Mouse (Mus musculus) heart, postnatal 36 days (tissue): ENCODE measurements around the gene Rabggta. TPM values are rescaled to one million over a fixed set of nuclear protein-coding genes. Genes with fewer than 3 reads are reported as not detected.

Experiments
- DNase-seq, 2 experiments: peaks; one replicate each; pipeline ENCODE4 v3.0.0; 2021 to 2022
- intact Hi-C: fragments of 180-260 bp; cut with DNase I; formaldehyde crosslinking; loops from one replicate; pipeline ENCODE4 v1.15.1; 2025
- total RNA-seq, 2 experiments: library from RNA; stranded (reverse); gene quantifications; 2 replicates each; pipeline ENCODE4 v1.2.3; 2021

Rabggta gene
- total RNA-seq, 2 experiments from 2014 or later: 12.7 to 13.3 TPM

- intact Hi-C loops: no loop called here
- no peak for DNase-seq
These were observed 15.9 kb downstream of the Rabggta start for GRCm38 (mm10) chr14:55706051-55706600.

DNA sequence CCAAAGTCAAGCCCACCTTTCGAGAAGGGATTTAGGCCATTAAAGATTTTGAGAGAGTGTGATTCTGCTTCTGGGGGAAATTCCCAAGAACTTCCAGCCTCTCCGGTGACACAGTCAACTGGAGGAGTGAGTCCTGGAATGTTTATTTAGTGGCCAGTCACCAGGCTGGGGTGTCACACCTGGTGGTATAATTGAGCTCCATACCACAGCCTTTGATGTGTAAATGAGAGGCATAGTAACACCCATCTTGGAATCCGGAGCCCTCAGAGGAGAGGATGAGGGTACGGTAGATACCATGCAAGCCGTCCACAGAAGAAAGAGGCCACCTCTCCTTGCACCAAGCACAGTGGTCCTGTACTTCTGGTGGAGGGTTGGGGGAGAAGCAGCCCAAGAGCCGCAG, 19.3 kb downstream of the Rabggta start:
- intact Hi-C loops: no loop called here
- no peak for DNase-seq

DNA sequence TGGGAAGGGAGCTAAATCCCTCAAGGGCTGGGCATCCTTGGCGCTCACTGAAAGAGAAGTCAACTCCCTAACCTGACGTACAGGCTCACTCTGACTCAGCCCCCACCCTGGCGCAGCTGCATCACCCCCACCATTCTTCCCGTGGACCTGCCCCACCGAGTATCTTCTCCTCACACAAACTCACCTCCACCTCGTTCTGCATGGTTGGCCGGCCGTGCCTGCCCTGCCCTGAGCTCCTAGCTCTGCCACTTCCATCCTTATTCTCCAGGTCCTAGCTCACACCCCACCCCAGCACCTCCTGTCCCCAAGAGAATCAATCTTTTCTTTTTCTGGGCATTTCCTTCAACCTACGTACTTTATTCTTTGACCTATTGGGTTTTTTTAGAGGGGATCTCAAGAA, 20.9 kb downstream of the Rabggta start:
- intact Hi-C loops: no loop called here

DNA sequence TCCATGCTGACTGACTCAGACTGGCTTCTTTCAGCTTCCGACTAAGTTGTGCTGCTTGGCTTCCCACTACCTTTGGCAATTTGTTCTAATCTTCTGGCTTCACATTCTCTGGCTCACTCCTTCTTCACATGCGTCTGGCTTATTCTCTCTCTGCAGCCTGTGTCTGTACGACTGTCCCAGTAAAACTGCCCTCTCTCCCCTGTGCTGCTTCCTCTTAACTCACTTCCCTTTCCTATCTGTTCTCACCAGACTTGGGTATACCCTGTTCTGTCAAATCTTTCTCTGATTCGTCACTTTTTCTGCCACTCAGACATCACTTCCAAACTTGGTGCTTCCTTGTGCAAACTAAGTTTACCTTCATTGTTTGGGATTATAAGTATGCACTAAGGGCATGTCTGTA, 24.8 kb downstream of the Rabggta start:
- no peak for DNase-seq

More for the DNA sequence above, 20.9 kb downstream of the Rabggta start:
- DNase-seq: no peak

DNA sequence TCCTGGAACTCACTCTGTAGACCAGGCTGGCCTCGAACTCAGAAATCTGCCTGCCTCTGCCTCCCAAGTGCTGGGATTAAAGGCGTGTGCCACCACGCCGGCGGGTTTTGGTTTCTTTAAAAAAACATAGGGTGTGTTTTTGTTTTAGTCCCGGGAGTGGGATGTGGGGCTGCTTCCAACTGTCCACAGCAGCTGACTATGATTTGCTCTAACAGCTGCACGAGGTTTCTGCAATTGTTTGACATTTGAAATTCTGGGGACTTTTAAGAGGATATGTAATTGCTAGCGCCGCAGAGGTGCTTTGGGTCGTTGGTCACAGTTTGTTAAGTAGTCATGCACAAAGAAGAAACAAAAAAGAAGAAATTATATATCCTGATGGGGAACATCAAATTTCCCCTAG, 32.6 kb downstream of the Rabggta start:
- DNase-seq: no peak
- intact Hi-C loops: no loop called here

More for the DNA sequence above, 24.8 kb downstream of the Rabggta start:
- intact Hi-C loops: no loop called here

DNA sequence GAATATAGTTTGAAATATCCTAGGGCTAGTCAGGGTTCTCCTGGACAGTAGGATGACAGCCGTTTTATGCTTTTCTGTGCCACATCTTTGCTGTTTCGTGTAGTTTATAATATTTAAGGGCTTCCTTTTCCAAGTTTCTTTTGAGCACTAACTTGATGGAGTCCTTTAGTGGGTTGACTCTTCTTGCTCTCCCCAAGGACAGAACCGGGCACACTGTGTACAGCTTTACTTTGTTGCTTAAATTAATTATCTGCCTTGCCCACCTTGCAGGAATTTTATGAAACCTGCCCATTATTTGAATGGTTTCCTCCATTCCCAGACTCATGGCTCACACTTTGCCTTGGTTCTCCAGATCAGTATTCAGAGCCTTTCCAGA, 40.0 kb downstream of the Rabggta start:
- DNase-seq: no peak
- intact Hi-C loops: loop anchor here (1.0 to 5.0 kb wide), 3 partner anchors 40 to 80 kb away; partner anchors contain the start of genes Ltb4r2 and Rabggta

DNA sequence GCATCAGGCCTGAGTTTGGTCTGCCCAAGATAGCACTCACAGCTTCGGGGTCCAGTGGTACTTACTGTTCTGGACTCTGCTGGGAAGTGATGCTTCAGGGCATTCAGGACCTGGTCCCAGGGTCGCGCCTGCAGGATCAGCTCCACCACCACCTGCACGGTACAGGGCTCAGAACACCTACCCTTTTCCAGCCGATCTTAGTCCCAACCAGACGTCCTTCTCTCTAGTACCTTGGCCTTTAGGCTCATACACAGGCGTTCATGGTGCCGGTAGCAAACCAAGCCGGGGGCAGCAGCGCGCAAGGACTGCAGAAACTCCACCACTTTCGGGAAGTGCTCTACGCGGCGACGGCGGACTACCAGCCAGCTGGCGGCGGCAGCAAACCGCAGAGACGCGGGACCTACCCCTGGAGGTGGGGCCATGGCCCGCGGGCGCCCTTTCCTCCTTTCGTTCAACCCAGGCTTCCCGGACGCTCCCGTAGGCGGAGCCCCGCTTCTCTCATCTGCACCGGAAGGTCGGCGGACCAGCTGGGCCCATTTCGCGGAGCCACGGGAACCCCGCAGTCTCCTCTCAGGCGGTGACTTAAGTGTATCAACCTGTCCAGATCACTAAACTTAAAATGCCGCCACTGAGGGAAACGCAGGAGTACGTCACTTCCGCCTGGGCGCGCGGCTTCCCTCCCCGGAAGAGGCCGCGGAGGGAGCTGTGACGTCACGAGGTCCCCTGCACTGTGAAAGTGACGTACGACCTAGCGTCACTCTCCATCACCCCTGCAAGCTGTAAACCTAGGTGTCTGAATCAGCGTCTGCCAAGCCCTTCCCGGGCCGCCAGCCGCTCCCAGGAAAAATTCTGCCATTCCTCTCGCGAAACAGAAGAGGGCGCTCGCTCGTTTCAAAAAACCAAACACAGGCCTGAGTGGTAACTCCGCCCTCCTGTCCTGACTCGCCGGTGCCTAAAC, 40.6 kb downstream of the Rabggta start, which contains the start of gene Tinf2:
Gene Tinf2 (minus strand): TSS at position 661 of the 958 bp plus-strand sequence.
- peak; percentile 91 to 94 for DNase-seq
- intact Hi-C loops: loop anchor here (1.0 to 5.0 kb wide), 3 partner anchors 41 to 81 kb away; partner anchors contain the start of genes Ltb4r2 and Rabggta

DNA sequence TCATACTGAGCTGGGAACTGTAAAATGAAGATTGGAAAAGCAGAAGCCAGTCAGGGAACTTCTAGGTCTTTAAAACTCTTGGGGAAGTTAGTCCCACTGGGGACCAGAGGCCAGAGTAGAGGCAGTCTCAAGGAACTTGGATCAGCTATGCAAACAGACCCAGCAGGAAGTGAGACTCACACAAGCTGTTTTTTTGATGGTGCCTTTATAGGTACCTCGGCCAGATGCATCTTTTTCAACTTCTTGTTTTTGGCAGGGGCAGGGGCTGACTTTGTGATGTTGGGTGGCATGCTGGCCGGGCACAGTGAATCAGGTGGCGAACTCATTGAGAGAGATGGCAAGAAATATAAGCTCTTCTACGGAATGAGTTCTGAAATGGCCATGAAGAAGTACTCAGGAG, 44.4 kb downstream of the Rabggta start:
- DNase-seq: no peak
- intact Hi-C loops: no loop called here

GRCm38 (mm10) chr14:55672741-55673060, 49.4 kb downstream of the Rabggta start:
- DNase-seq: no peak
- intact Hi-C loops: loop anchor here (5.0 kb wide), 1 partner anchor 35 kb away; the partner anchor contains the start of genes Gm49378 and Ipo4

DNA sequence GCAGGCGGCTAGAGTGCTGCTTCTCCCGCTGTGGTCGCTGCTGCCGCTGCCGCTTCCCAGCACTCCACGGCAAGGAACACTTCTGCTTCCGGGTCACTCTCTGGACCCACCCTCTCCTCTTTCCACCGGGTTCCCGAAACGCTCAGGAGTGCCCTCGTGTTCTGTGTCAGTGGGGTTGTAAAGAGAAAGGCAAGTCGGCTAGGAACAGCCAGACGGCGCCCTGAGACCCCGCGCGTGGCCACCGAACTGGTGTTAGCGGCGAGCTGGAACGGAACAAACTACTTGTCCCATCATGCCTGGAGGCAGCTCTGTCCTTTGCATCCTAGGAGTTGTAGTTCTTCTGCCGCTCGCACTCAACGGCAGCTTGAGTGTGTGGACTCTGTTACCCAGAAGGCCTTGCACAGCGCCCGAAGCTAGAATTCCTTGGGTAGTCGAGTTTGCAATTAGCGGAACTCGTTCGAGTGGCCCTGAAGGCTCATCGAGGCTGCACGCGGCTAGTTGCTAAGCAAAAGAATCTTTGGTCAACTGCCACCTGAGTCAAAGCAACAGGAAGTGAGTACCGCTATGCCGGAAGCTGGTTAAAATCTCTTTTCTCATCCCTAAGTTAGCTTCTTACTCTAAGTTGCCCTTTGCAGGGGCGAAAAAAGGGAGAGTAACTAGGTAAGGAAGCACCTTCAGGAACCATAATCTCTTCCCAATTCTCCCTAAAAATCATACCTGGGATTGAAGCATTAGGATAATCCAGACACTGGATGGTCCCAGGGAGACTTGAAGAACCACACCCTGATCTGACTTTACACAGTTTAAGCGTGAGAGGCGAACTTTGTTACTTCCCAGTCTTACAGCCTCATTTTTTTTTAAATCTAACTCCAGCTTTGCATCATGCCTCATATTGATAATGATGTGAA, 50.0 kb downstream of the Rabggta start, which contains the start of the genes Gmpr2 and Nedd8:
Gene Gmpr2 (plus strand): TSS at position 109 of the 908 bp plus-strand sequence.
Gene Nedd8 (minus strand): TSS at position 292 of the 908 bp plus-strand sequence.
- intact Hi-C loops: loop anchor here (5.0 kb wide), 1 partner anchor 35 kb away; the partner anchor contains the start of genes Gm49378 and Ipo4
- DNase-seq: peak; percentile 80 to 93

GRCm38 (mm10) chr14:55671486-55671832, 50.6 kb downstream of the Rabggta start:
- no peak for DNase-seq
- intact Hi-C loops: loop anchor here (5.0 kb wide), 1 partner anchor 34 kb away; the partner anchor contains the start of genes Gm49378 and Ipo4

Other genes starting within 250 kb of the Rabggta start
- gene Dhrs4, start 243.5 kb downstream of the Rabggta start, total RNA-seq: 100 to 1,000 TPM; 118 to 130 TPM
- 1 to 10 TPM; 3.1 to 3.2 TPM for gene Carmil3, start 231.6 kb downstream of the Rabggta start, total RNA-seq
- not detected for gene Cpne6, start 211.8 kb downstream of the Rabggta start, total RNA-seq
- not detected for gene Nrl, start 197.3 kb downstream of the Rabggta start, total RNA-seq
- 10 to 100 TPM; 12.9 to 13.2 TPM for gene Pck2, start 182.0 kb downstream of the Rabggta start, total RNA-seq
- 100 to 1,000 TPM; 138 to 148 TPM for gene Dcaf11, start 162.3 kb downstream of the Rabggta start, total RNA-seq
- not detected for gene A730061H03Rik, start 161.9 kb downstream of the Rabggta start, total RNA-seq
- 100 to 1,000 TPM; 188 to 200 TPM for gene Fitm1, start 146.6 kb downstream of the Rabggta start, total RNA-seq
- gene Psme1, start 144.1 kb downstream of the Rabggta start, total RNA-seq: 100 to 1,000 TPM; 250 to 298 TPM
- 10 to 100 TPM; 59.7 to 63.2 TPM for gene Emc9, start 137.0 kb downstream of the Rabggta start, total RNA-seq
- 100 to 1,000 TPM; 103 to 107 TPM for gene Psme2, start 131.2 kb downstream of the Rabggta start, total RNA-seq
- gene Rnf31, start 130.6 kb downstream of the Rabggta start, total RNA-seq: 10 to 100 TPM; 29.1 to 35.0 TPM
- 10 to 100 TPM; 10.6 to 17.7 TPM for gene Irf9, start 118.7 kb downstream of the Rabggta start, total RNA-seq
- under 1 TPM; 0.11 to 0.19 TPM for gene Rec8, start 104.2 kb downstream of the Rabggta start, total RNA-seq
- gene Ipo4, start 86.3 kb downstream of the Rabggta start, total RNA-seq: 10 to 100 TPM; 54.1 to 62.7 TPM
- gene Gm49378, start 84.4 kb downstream of the Rabggta start, total RNA-seq: 1 to 10 TPM; 3.0 to 3.7 TPM
- 10 to 100 TPM; 38.3 to 42.1 TPM for gene Tm9sf1, start 78.5 kb downstream of the Rabggta start, total RNA-seq
- gene Tssk4, start 72.1 kb downstream of the Rabggta start, total RNA-seq: under 1 TPM; 0.51 to 0.61 TPM
- gene Mdp1, start 61.8 kb downstream of the Rabggta start, total RNA-seq: 10 to 100 TPM; 42.6 to 57.7 TPM
- 10 to 100 TPM; 10.8 to 11.0 TPM for gene Gmpr2, start 50.3 kb downstream of the Rabggta start, total RNA-seq
- 100 to 1,000 TPM; 242 to 257 TPM for gene Nedd8, start 50.1 kb downstream of the Rabggta start, total RNA-seq
- 10 to 100 TPM in 1 of 2 experiments, 1 to 10 TPM in 1; 10.0 to 12.9 TPM for gene Tinf2, start 40.4 kb downstream of the Rabggta start, total RNA-seq
- gene Tgm1, start 8.3 kb downstream of the Rabggta start, total RNA-seq: under 1 TPM; 0.31 to 0.33 TPM
- 10 to 100 TPM; 41.3 to 44.2 TPM for gene Dhrs1, start 23.4 kb upstream of the Rabggta start, total RNA-seq
- gene Nop9, start 23.4 kb upstream of the Rabggta start, total RNA-seq: 10 to 100 TPM in 1 of 2 experiments, 1 to 10 TPM in 1; 8.4 to 12.8 TPM
- 1 to 10 TPM in 1 of 2 experiments, under 1 TPM in 1; 0.64 to 1.6 TPM for gene Cideb, start 36.2 kb upstream of the Rabggta start, total RNA-seq
- under 1 TPM in 1 of 2 experiments, not detected in 1; 0.19 TPM for gene Ltb4r2, start 39.2 kb upstream of the Rabggta start, total RNA-seq
- gene Ltb4r1, start 43.7 kb upstream of the Rabggta start, total RNA-seq: under 1 TPM in 1 of 2 experiments, not detected in 1; 0.24 TPM
- 10 to 100 TPM; 18.0 to 21.0 TPM for gene Adcy4, start 61.8 kb upstream of the Rabggta start, total RNA-seq
- 1 to 10 TPM; 3.0 to 5.1 TPM for gene Ripk3, start 66.6 kb upstream of the Rabggta start, total RNA-seq
- gene Nfatc4, start 100.9 kb upstream of the Rabggta start, total RNA-seq: 1 to 10 TPM; 5.0 to 5.1 TPM
- gene Nynrin, start 131.7 kb upstream of the Rabggta start, total RNA-seq: 10 to 100 TPM in 1 of 2 experiments, 1 to 10 TPM in 1; 9.5 to 10.5 TPM
- under 1 TPM in 1 of 2 experiments, not detected in 1; 0.19 TPM for gene Cbln3, start 162.1 kb upstream of the Rabggta start, total RNA-seq
- gene Khnyn, start 162.7 kb upstream of the Rabggta start, total RNA-seq: 10 to 100 TPM; 13.0 to 14.7 TPM
- 100 to 1,000 TPM; 109 to 116 TPM for gene Sdr39u1, start 178.0 kb upstream of the Rabggta start, total RNA-seq
- 1 to 10 TPM; 1.5 to 1.7 TPM for gene Cma1, start 222.4 kb upstream of the Rabggta start, total RNA-seq
- not detected for gene Cma2, start 228.7 kb upstream of the Rabggta start, total RNA-seq